Mouse (Mus musculus) T-helper 2 cell (primary cell): ENCODE measurements at regions not wholly inside any gene's neighbourhood (a gene's known extent, or its start where the extent isn't known, plus 50 kb on each side); places are given as distances from the start of the nearest gene placed in this dataset.

ENCODE experiments used
- in situ Hi-C: fragments of 300-600 bp; cut with MboI, MseI; formaldehyde crosslinking; loops from one replicate; pipeline ENCODE4 v1.15.1; 2025; ENCODE audit warnings: high pct_unique_total_duplicates

- in situ Hi-C loops, result no loop called here
These were observed 104.4 kb upstream of the Chl1 start for GRCm38 (mm10) chr6:103405961-103406360.

GRCm38 (mm10) chr6:103414888-103415287 lies 95.5 kb upstream of the Chl1 start:
- in situ Hi-C loops, result no loop called here

GRCm38 (mm10) chr6:103421013-103421933 lies 89.1 kb upstream of the Chl1 start:
- in situ Hi-C loops, result no loop called here

GRCm38 (mm10) chr6:103430933-103431594 lies 79.3 kb upstream of the Chl1 start:
- in situ Hi-C loops, result no loop called here

- in situ Hi-C loops, result no loop called here
These were observed 78.8 kb upstream of the Chl1 start for GRCm38 (mm10) chr6:103431595-103431957.
